ENCODE assay signal across 7 mouse cellular contexts in genomic region chr6:54699477-54700056, GRCm38 (mm10). TPM values are rescaled to one million over a fixed set of nuclear protein-coding genes. Genes with fewer than 3 reads are reported as not detected.
DNase-seq lines count a peak whose midpoint lies in the region; ATAC-seq and TF ChIP-seq lines count a peak whose summit lies in the region.

No protein-coding gene starts in this region.

- no peaks in the 10 kb centered on the region for H3K79me2 ChIP-seq in liver, adult 2 months (ENCODE audit: control insufficient read depth, insufficient read depth, low read length)

- TF ChIP-seq CTCF in kidney, postnatal 0 days (IDR thresholded peaks at IDR 0.05; ENCODE audit: low read depth): no peak
- TF ChIP-seq CTCF in liver, adult 2 months (IDR thresholded peaks at IDR 0.05; ENCODE audit: low read depth, low read length): no peak

- no peaks in the 10 kb centered on the region for H3K36me3 ChIP-seq in forebrain, embryonic 11.5 days (ENCODE audit: control insufficient read depth, insufficient read depth, low read length)
- no peaks in the 10 kb centered on the region for H3K36me3 ChIP-seq in heart, embryonic 14.5 days (ENCODE audit: control insufficient read depth, insufficient read depth, low read length)
- H3K36me3 ChIP-seq in kidney, postnatal 0 days (ENCODE audit: insufficient read depth, low read length): no peaks in the 10 kb centered on the region
- no peaks in the 10 kb centered on the region for H3K36me3 ChIP-seq in liver, adult 2 months (ENCODE audit: control insufficient read depth, insufficient read depth, low read length)

- peaks cover 10% of the 10 kb centered on the region; the same call in 1 of the 2 replicates for H3K4me1 ChIP-seq in forebrain, embryonic 11.5 days (replicated peaks; ENCODE audit: control insufficient read depth, insufficient read depth, low read length)
- peaks cover 2 to 7% of the 10 kb centered on the region in 2 experiments for H3K4me1 ChIP-seq in heart, embryonic 14.5 days (ENCODE audit: control insufficient read depth in 2 of 2, insufficient read depth in 2 of 2, low read length in 2 of 2)
- H3K4me1 ChIP-seq in kidney, postnatal 0 days (replicated peaks; ENCODE audit: insufficient read depth, low read length): peaks cover 6% of the 10 kb centered on the region; the same call in 1 of the 2 replicates
- peaks cover 3% of the 10 kb centered on the region; the same call in 1 of the 2 replicates for H3K4me1 ChIP-seq in liver, adult 2 months (ENCODE audit: control insufficient read depth, insufficient read depth, low read length)

- ATAC-seq in forebrain, embryonic 11.5 days (replicated peaks; ENCODE audit: low FRiP score): peak; percentile 81
- no peak for ATAC-seq in heart, embryonic 14.5 days (ENCODE audit: insufficient number of reproducible peaks, insufficient read depth, low FRiP score, low read depth)
- peak; percentile 79 for ATAC-seq in kidney, postnatal 0 days (replicated peaks; ENCODE audit: low FRiP score, low read depth)

- H3K27me3 ChIP-seq in forebrain, embryonic 11.5 days (ENCODE audit: control insufficient read depth, insufficient read depth, low read length): no peaks in the 10 kb centered on the region
- peaks cover 32% of the 10 kb centered on the region for H3K27me3 ChIP-seq in heart, embryonic 14.5 days (ENCODE audit: control insufficient read depth, insufficient read depth, low read length)
- H3K27me3 ChIP-seq in kidney, postnatal 0 days (ENCODE audit: insufficient read depth, low read length): no peaks in the 10 kb centered on the region
- no peaks in the 10 kb centered on the region for H3K27me3 ChIP-seq in liver, adult 2 months (ENCODE audit: control insufficient read depth, insufficient read depth, low read length)

- 6% methylated on average over 19 of the region's 19 CpGs for WGBS in forebrain, embryonic 11.5 days
- WGBS in heart, embryonic 14.5 days: 6% methylated on average over 19 of the region's 19 CpGs
- 3% methylated on average over 19 of the region's 19 CpGs for WGBS in kidney, postnatal 0 days
- 4% methylated on average over 19 of the region's 19 CpGs for WGBS in liver, adult 2 months

- peak overlapping the region; percentile 77 for H3K4me2 ChIP-seq in forebrain, embryonic 11.5 days (ENCODE audit: low read depth, low read length, severe bottlenecking)
- H3K4me2 ChIP-seq in heart, embryonic 14.5 days (ENCODE audit: low read length): peak overlapping the region; percentile 99
- peak overlapping the region; percentile 91 for H3K4me2 ChIP-seq in kidney, postnatal 0 days (ENCODE audit: low read length)

- no peaks in the 10 kb centered on the region for H3K9me3 ChIP-seq in forebrain, embryonic 11.5 days (ENCODE audit: control insufficient read depth, low read length)
- no peaks in the 10 kb centered on the region for H3K9me3 ChIP-seq in heart, embryonic 14.5 days (ENCODE audit: control insufficient read depth, low read length)
- H3K9me3 ChIP-seq in kidney, postnatal 0 days (replicated peaks; ENCODE audit: low read length): no peaks in the 10 kb centered on the region

- no peak overlapping the region for H3K27ac ChIP-seq in forebrain, embryonic 11.5 days (ENCODE audit: low read depth, low read length)
- no peak overlapping the region for H3K27ac ChIP-seq in heart, embryonic 14.5 days (replicated peaks in 1 of 2; ENCODE audit: control insufficient read depth in 1 of 2, insufficient read depth in 1 of 2, low read depth in 2 of 2, low read length in 2 of 2)
- peak overlapping the region; percentile 77 for H3K27ac ChIP-seq in kidney, postnatal 0 days
- H3K27ac ChIP-seq in liver, adult 2 months (replicated peaks; ENCODE audit: insufficient read depth, low read depth, low read length): no peak overlapping the region

- no peak for TF ChIP-seq POLR2A in liver, adult 2 months (IDR thresholded peaks at IDR 0.05; ENCODE audit: extremely low read depth, insufficient read depth, low read length)

- peak overlapping the region; percentile 31 for H3K4me3 ChIP-seq in forebrain, embryonic 11.5 days (ENCODE audit: low read depth, low read length)
- H3K4me3 ChIP-seq in heart, embryonic 14.5 days (ENCODE audit: control insufficient read depth in 1 of 2, insufficient read depth in 1 of 2, low read depth in 1 of 2, low read length in 2 of 2): peak overlapping the region; percentile 54 to 56
- H3K4me3 ChIP-seq in kidney, postnatal 0 days (replicated peaks; ENCODE audit: low read depth, low read length): peak overlapping the region; percentile 36
- H3K4me3 ChIP-seq in liver, adult 2 months (ENCODE audit: insufficient read depth, low read depth, low read length): peak overlapping the region; percentile 52

- peak; percentile 67 for DNase-seq in cerebellum, adult 11 months
- DNase-seq in forebrain, embryonic 11.5 days (ENCODE audit: low spot score): peak; percentile 85
- peak; percentile 92 for DNase-seq in kidney, postnatal 0 days (ENCODE audit: low spot score)
- peak; percentile 72 for DNase-seq in liver, adult 2 months (ENCODE audit: extremely low read depth, low read depth, low spot score)
- peak; percentile 33 to 65 for DNase-seq in monocyte, adult 2 months (ENCODE audit: low read depth in 1 of 2, low spot score in 2 of 2)
- DNase-seq in spleen, postnatal 36 days (ENCODE audit: low spot score in 2 of 2): peak; percentile 83 to 88

- H3K9ac ChIP-seq in forebrain, embryonic 11.5 days (ENCODE audit: low read length): peak overlapping the region; percentile 47
- peak overlapping the region; percentile 72 for H3K9ac ChIP-seq in heart, embryonic 14.5 days (ENCODE audit: low read length)
- H3K9ac ChIP-seq in kidney, postnatal 0 days (ENCODE audit: low read depth, low read length): peak overlapping the region; percentile 45; the same call in 1 of the 2 replicates
- H3K9ac ChIP-seq in liver, adult 2 months (ENCODE audit: low read depth, low read length): peak overlapping the region; percentile 48

RNA-seq across cellular contexts. Expression of gene Mturn, which starts 18.1 kb away (rescaled TPM):
- 18.5 and 20.0 TPM in 2 replicates for polyA plus RNA-seq in forebrain, embryonic 11.5 days (2014; fragmentation: Nextera tagmentation; extraction: Ambion mirVana)
- polyA plus RNA-seq in heart, embryonic 14.5 days (2014; fragmentation: Nextera tagmentation; extraction: Ambion mirVana): 6.5 and 8.6 TPM in 2 replicates
- 8.2 and 8.5 TPM in 2 replicates for polyA plus RNA-seq in kidney, postnatal 0 days (2015; fragmentation: Nextera tagmentation; extraction: Ambion mirVana)
- 1.6 and 2.1 TPM in 2 replicates for total RNA-seq in liver, adult 2 months (2014; rRNA removed)
- 0.89 and 1.1 TPM in 2 replicates for polyA plus RNA-seq in liver, adult 2 months (2012; rRNA removed)
